8 mouse cellular contexts compared by ENCODE assay signal in the genomic region with DNA sequence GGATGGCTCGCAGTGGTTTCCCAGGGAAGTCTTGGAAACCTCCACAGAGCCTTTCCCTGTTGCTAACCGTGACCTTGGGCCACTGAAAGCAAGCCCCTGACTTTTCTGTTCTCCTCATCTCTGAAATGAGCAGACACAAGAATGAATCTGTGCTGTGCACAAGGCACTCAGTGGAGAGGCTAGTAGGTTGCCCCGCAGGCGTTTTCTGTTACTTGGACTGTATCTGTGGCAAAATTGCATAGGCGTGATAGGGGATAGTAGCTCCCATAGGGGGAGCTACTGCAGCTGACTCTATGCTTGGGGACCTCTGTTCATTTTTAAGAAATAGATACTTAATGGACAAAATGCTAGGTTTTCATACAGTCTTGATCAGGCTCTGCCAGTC. TPM values are rescaled to one million over a fixed set of nuclear protein-coding genes. Genes with fewer than 3 reads are reported as not detected.
DNase-seq lines count a peak whose midpoint lies in the region; ATAC-seq and TF ChIP-seq lines count a peak whose summit lies in the region.

No protein-coding gene starts in this region.

- ATAC-seq in limb, embryonic 13.5 days (ENCODE audit: low FRiP score, low read depth), result no peak
- no peak for ATAC-seq in stomach, postnatal 0 days (ENCODE audit: low FRiP score, low TSS enrichment)

- H3K4me1 ChIP-seq in cerebellum, adult 2 months (ENCODE audit: control insufficient read depth, insufficient read depth, low read length), result no peaks in the 10 kb centered on the region
- peaks cover 2% of the 10 kb centered on the region; the same call in 1 of the 2 replicates for H3K4me1 ChIP-seq in spleen, adult 2 months (ENCODE audit: control insufficient read depth, insufficient read depth, insufficient read length)
- H3K4me1 ChIP-seq in limb, embryonic 13.5 days, result peaks cover 14% of the 10 kb centered on the region
- 0 out of 2 replicates have a peak, but pooled peaks cover 3% of the 10 kb centered on the region for H3K4me1 ChIP-seq in stomach, postnatal 0 days (replicated peaks; ENCODE audit: control insufficient read depth, insufficient read depth)

- peak overlapping the region; percentile 80 for H3K9ac ChIP-seq in limb, embryonic 13.5 days
- H3K9ac ChIP-seq in stomach, postnatal 0 days (ENCODE audit: low read length), result peak overlapping the region; percentile 28; the same call in 1 of the 2 replicates

- H3K27me3 ChIP-seq in cerebellum, adult 2 months (ENCODE audit: control insufficient read depth, insufficient read depth, low read length), result no peaks in the 10 kb centered on the region
- H3K27me3 ChIP-seq in spleen, adult 2 months (ENCODE audit: control insufficient read depth, insufficient read depth, low read length), result no peaks in the 10 kb centered on the region
- no peaks in the 10 kb centered on the region for H3K27me3 ChIP-seq in limb, embryonic 13.5 days
- no peaks in the 10 kb centered on the region for H3K27me3 ChIP-seq in stomach, postnatal 0 days (ENCODE audit: control insufficient read depth, insufficient read depth, low read length)

- H3K36me3 ChIP-seq in spleen, adult 2 months (ENCODE audit: control insufficient read depth, insufficient read depth, low read length), result no peaks in the 10 kb centered on the region
- no peaks in the 10 kb centered on the region for H3K36me3 ChIP-seq in limb, embryonic 13.5 days
- H3K36me3 ChIP-seq in stomach, postnatal 0 days (ENCODE audit: control insufficient read depth, insufficient read depth, low read length), result no peaks in the 10 kb centered on the region

- 0 out of 2 replicates have a peak overlapping the region, but pooled peaks have one; percentile 88 for H3K27ac ChIP-seq in cerebellum, adult 2 months (ENCODE audit: insufficient read depth, low read length)
- H3K27ac ChIP-seq in spleen, adult 2 months (ENCODE audit: insufficient read depth, low read length), result no peak overlapping the region; the same call in 1 of the 2 replicates
- H3K27ac ChIP-seq in limb, embryonic 13.5 days, result no peak overlapping the region
- no peak overlapping the region for H3K27ac ChIP-seq in stomach, postnatal 0 days (replicated peaks)

- peak overlapping the region; percentile 92 for H3K4me3 ChIP-seq in cerebellum, adult 2 months (replicated peaks; ENCODE audit: insufficient read depth, low read depth, low read length)
- H3K4me3 ChIP-seq in spleen, adult 2 months (ENCODE audit: extremely low read depth, insufficient read depth, insufficient read length), result peak overlapping the region; percentile 87; the same call in 1 of the 2 replicates
- H3K4me3 ChIP-seq in limb, embryonic 13.5 days, result peak overlapping the region; percentile 70
- peak overlapping the region; percentile 66 for H3K4me3 ChIP-seq in stomach, postnatal 0 days (ENCODE audit: low read depth, low read length)

- 2% methylated on average over 5 of the region's 5 CpGs for WGBS in cerebellum, adult 2 months
- WGBS in spleen, adult 2 months, result 28% methylated on average over 5 of the region's 5 CpGs
- 21% methylated on average over 5 of the region's 5 CpGs for WGBS in limb, embryonic 13.5 days
- WGBS in stomach, postnatal 0 days, result 20% methylated on average over 5 of the region's 5 CpGs

- TF ChIP-seq POLR2A in cerebellum, adult 2 months (IDR thresholded peaks at IDR 0.05; ENCODE audit: borderline replicate concordance, insufficient read depth, low read length), result no peak
- no peak for TF ChIP-seq POLR2A in spleen, adult 2 months (IDR thresholded peaks at IDR 0.05; ENCODE audit: low read depth, low read length)

- DNase-seq in cerebellum, adult 2 months, result no peak
- no peak for DNase-seq in cerebellum, adult 18-20 months
- DNase-seq in spleen, adult 2 months (ENCODE audit: low read depth in 1 of 2, low spot score in 2 of 2), result no peak
- DNase-seq in spleen, adult 18-20 months, result no peak
- no peak for DNase-seq in stomach, postnatal 0 days (ENCODE audit: low spot score)
- no peak for DNase-seq in ovary, postnatal 14 days (ENCODE audit: low spot score)
- no peak for DNase-seq in layer of hippocampus, adult 9-11 months

- peak; percentile 10; the same call in 1 of the 2 replicates for TF ChIP-seq CTCF in cerebellum, adult 2 months (IDR thresholded peaks at IDR 0.05; ENCODE audit: borderline replicate concordance, insufficient read depth, low read depth, low read length)
- TF ChIP-seq CTCF in spleen, adult 2 months (IDR thresholded peaks at IDR 0.05; ENCODE audit: extremely low read depth, insufficient read depth, insufficient read length, insufficient replicate concordance), result no peak
- peak; percentile 33; the same call in 1 of the 2 replicates for TF ChIP-seq CTCF in stomach, postnatal 0 days (IDR thresholded peaks at IDR 0.05; ENCODE audit: low read depth)

- no peak for TF ChIP-seq EP300 in stomach, postnatal 0 days (optimal IDR thresholded peaks at IDR 0.05)

- no peaks in the 10 kb centered on the region for H3K9me3 ChIP-seq in limb, embryonic 13.5 days
- H3K9me3 ChIP-seq in stomach, postnatal 0 days (ENCODE audit: control insufficient read depth, low read length), result no peaks in the 10 kb centered on the region

- H3K4me2 ChIP-seq in limb, embryonic 13.5 days (replicated peaks), result peak overlapping the region; percentile 91
- peak overlapping the region; percentile 68 for H3K4me2 ChIP-seq in stomach, postnatal 0 days (replicated peaks; ENCODE audit: low read depth)

RNA-seq across cellular contexts. Expression of gene Wwox, which starts 0.7 kb away (rescaled TPM):
- 35.2 and 35.3 TPM in 2 replicates for polyA plus RNA-seq in cerebellum, adult 2 months (2012; rRNA removed)
- polyA plus RNA-seq in spleen, adult 2 months (2012; rRNA removed), result 3.8 and 4.7 TPM in 2 replicates
- polyA plus RNA-seq in limb, embryonic 13.5 days (2015; fragmentation: Nextera tagmentation; extraction: Ambion mirVana), result 9.5 and 10.5 TPM in 2 replicates
- polyA plus RNA-seq in stomach, postnatal 0 days (2015; fragmentation: Nextera tagmentation; extraction: Ambion mirVana), result 9.2 and 10.2 TPM in 2 replicates

RNA-seq across cellular contexts. Expression of gene Clec3a, which starts 22.3 kb away (rescaled TPM):
- not detected in 2 replicates for polyA plus RNA-seq in cerebellum, adult 2 months (2012; rRNA removed)
- polyA plus RNA-seq in spleen, adult 2 months (2012; rRNA removed), result not detected in 2 replicates
- polyA plus RNA-seq in limb, embryonic 13.5 days (2015; fragmentation: Nextera tagmentation; extraction: Ambion mirVana), result 0.88 and 0.94 TPM in 2 replicates
- not detected in 2 replicates for polyA plus RNA-seq in stomach, postnatal 0 days (2015; fragmentation: Nextera tagmentation; extraction: Ambion mirVana)
